Mouse (Mus musculus): ENCODE measurements around the gene Rasl2-9.

GRCm38 (mm10) chr7:5074984-5075383 is 50.8 kb downstream of the Rasl2-9 start:
- no peak for TF ChIP-seq CTCF (IDR thresholded peaks at IDR 0.05; ENCODE audit: low read depth)
- no peak for TF ChIP-seq EP300 (optimal IDR thresholded peaks at IDR 0.05)
